Mouse (Mus musculus): Measurements from ENCODE around the gene Il6st.

- TF ChIP-seq CTCF (IDR thresholded peaks at IDR 0.05; ENCODE audit: extremely low read depth, insufficient read length, insufficient replicate concordance, low read depth, low read length): no peak
- no peak for TF ChIP-seq POLR2A (IDR thresholded peaks at IDR 0.05; ENCODE audit: low read depth, low read length)
Observed at GRCm38 (mm10) chr13:112500466-112500865, 36.6 kb downstream of the Il6st start.
